Mouse (Mus musculus) midbrain, embryonic 13.5 days (tissue): ENCODE measurements at regions not wholly inside any gene's neighbourhood (a gene's known extent, or its start where the extent isn't known, plus 50 kb on each side); places are given as distances from the start of the nearest gene placed in this dataset.

Source experiments
- ATAC-seq: fragments of 200-750 bp; cut with Nextera tagmentation; 2 replicates; pipeline ENCODE4 v1.8.0; 2017; ENCODE audit warnings: mild to moderate bottlenecking, moderate TSS enrichment, moderate library complexity
- H3K27ac ChIP-seq: fragments of 300-500 bp; sonication (generic); 2 replicates; pipeline ENCODE4 v1.5.1; 2015; ENCODE audit warnings: inconsistent platforms, mild to moderate bottlenecking, moderate library complexity
- H3K27me3 ChIP-seq: fragments of 300-500 bp; sonication (generic); 2 replicates; pipeline ENCODE4 v1.6.1; 2015; ENCODE audit warnings: mild to moderate bottlenecking, inconsistent platforms
- H3K36me3 ChIP-seq: fragments of 300-500 bp; sonication (generic); 2 replicates; pipeline ENCODE4 v1.6.1; 2015; ENCODE audit warnings: mild to moderate bottlenecking, inconsistent platforms
- H3K4me1 ChIP-seq: fragments of 300-500 bp; sonication (generic); replicated peaks from 2 replicates; pipeline ENCODE4 v1.6.1; 2015; ENCODE audit warnings: inconsistent platforms
- H3K4me2 ChIP-seq: fragments of 300-500 bp; sonication (generic); replicated peaks from 2 replicates; pipeline ENCODE4 v1.6.1; 2015; ENCODE audit warnings: moderate library complexity, mild to moderate bottlenecking, inconsistent platforms
- H3K4me3 ChIP-seq: fragments of 300-500 bp; sonication (generic); replicated peaks from 2 replicates; pipeline ENCODE4 v1.5.1; 2015; ENCODE audit warnings: mild to moderate bottlenecking, inconsistent platforms
- H3K9ac ChIP-seq: fragments of 300-500 bp; sonication (generic); replicated peaks from 2 replicates; pipeline ENCODE4 v1.6.1; 2015; ENCODE audit warnings: mild to moderate bottlenecking, inconsistent platforms
- H3K9me3 ChIP-seq: fragments of 300-500 bp; sonication (generic); 2 replicates; pipeline ENCODE4 v1.6.1; 2016; ENCODE audit warnings: mild to moderate bottlenecking, inconsistent platforms
- WGBS: fragments of 180-500 bp; shearing (Covaris S2); methylation state at CpG from one replicate; pipeline ENCODE4 v1.1.7; 2015; 5-methylcytosine and 5-hydroxymethylcytosine counted together

GRCm38 (mm10) chr10:119065133-119065817 lies 174.6 kb downstream of the Cand1 start:
- no peak overlapping the region for H3K4me3 ChIP-seq
- no peaks in the 10 kb centered on the region for H3K9me3 ChIP-seq
- peaks cover 8% of the 10 kb centered on the region for H3K4me1 ChIP-seq
- 0 out of 2 replicates have a peak overlapping the region, but pooled peaks have one; percentile 32 for H3K9ac ChIP-seq
- no peaks in the 10 kb centered on the region for H3K27me3 ChIP-seq
- WGBS, result 42% methylated on average over 23 of the region's 23 CpGs
- H3K27ac ChIP-seq, result peak overlapping the region; percentile 54
- peak; percentile 91 for ATAC-seq
- peak overlapping the region; percentile 36 for H3K4me2 ChIP-seq
- no peaks in the 10 kb centered on the region for H3K36me3 ChIP-seq

GRCm38 (mm10) chr10:119064218-119064617 lies 175.6 kb downstream of the Cand1 start:
- Histone ChIP-seq H3K36me3 (no peaks in the 10 kb centered on the region), H3K27ac (no peak overlapping the region), H3K27me3 (no peaks in the 10 kb centered on the region), H3K4me1 (peaks cover 8% of the 10 kb centered on the region), H3K9me3 (no peaks in the 10 kb centered on the region), H3K4me2 (no peak overlapping the region), H3K4me3 (no peak overlapping the region), H3K9ac (no peak overlapping the region)
- WGBS, result 68% methylated on average over 12 of the region's 12 CpGs
- peak; percentile 29 for ATAC-seq

GRCm38 (mm10) chr10:119063209-119063699 lies 176.6 kb downstream of the Cand1 start:
- Histone ChIP-seq H3K27ac (no peak overlapping the region), H3K4me1 (peaks cover 8% of the 10 kb centered on the region), H3K36me3 (no peaks in the 10 kb centered on the region), H3K9me3 (no peaks in the 10 kb centered on the region), H3K4me3 (no peak overlapping the region), H3K4me2 (no peak overlapping the region), H3K9ac (no peak overlapping the region), H3K27me3 (no peaks in the 10 kb centered on the region)
- ATAC-seq, result no peak
- 88% methylated on average over 14 of the region's 14 CpGs for WGBS

GRCm38 (mm10) chr10:119061958-119062599 lies 177.8 kb downstream of the Cand1 start:
- Histone ChIP-seq H3K9me3 (no peaks in the 10 kb centered on the region), H3K4me1 (peaks cover 8% of the 10 kb centered on the region), H3K4me2 (no peak overlapping the region), H3K27me3 (no peaks in the 10 kb centered on the region), H3K9ac (no peak overlapping the region), H3K27ac (no peak overlapping the region), H3K4me3 (no peak overlapping the region), H3K36me3 (no peaks in the 10 kb centered on the region)
- 90% methylated on average over 13 of the region's 13 CpGs for WGBS
- no peak for ATAC-seq

- no peak for ATAC-seq
- no peak overlapping the region for H3K4me2 ChIP-seq
Observed at GRCm38 (mm10) chr10:119061349-119061850, 178.5 kb downstream of the Cand1 start.

GRCm38 (mm10) chr10:119058493-119059020 lies 181.3 kb downstream of the Cand1 start:
- no peak overlapping the region for H3K4me2 ChIP-seq
- no peak overlapping the region for H3K9ac ChIP-seq
- no peak overlapping the region for H3K4me3 ChIP-seq
- no peak overlapping the region for H3K27ac ChIP-seq
- H3K27me3 ChIP-seq, result no peaks in the 10 kb centered on the region
- no peaks in the 10 kb centered on the region for H3K9me3 ChIP-seq
- 87% methylated on average over 10 of the region's 10 CpGs for WGBS
- ATAC-seq, result no peak
- no peaks in the 10 kb centered on the region for H3K36me3 ChIP-seq
- H3K4me1 ChIP-seq, result 0 out of 2 replicates have a peak, but pooled peaks cover 3% of the 10 kb centered on the region

More at GRCm38 (mm10) chr10:119061349-119061850, 178.5 kb downstream of the Cand1 start:
- 92% methylated on average over 8 of the region's 8 CpGs for WGBS
- no peaks in the 10 kb centered on the region for H3K36me3 ChIP-seq
- no peaks in the 10 kb centered on the region for H3K27me3 ChIP-seq
- H3K4me3 ChIP-seq, result no peak overlapping the region
- H3K27ac ChIP-seq, result no peak overlapping the region
- no peaks in the 10 kb centered on the region for H3K9me3 ChIP-seq
- H3K9ac ChIP-seq, result no peak overlapping the region
- peaks cover 8% of the 10 kb centered on the region for H3K4me1 ChIP-seq

GRCm38 (mm10) chr10:119055199-119055785 lies 184.6 kb downstream of the Cand1 start:
- Histone ChIP-seq H3K27ac (no peak overlapping the region), H3K9me3 (no peaks in the 10 kb centered on the region), H3K4me2 (no peak overlapping the region), H3K36me3 (no peaks in the 10 kb centered on the region), H3K27me3 (no peaks in the 10 kb centered on the region), H3K9ac (no peak overlapping the region), H3K4me3 (no peak overlapping the region), H3K4me1 (0 out of 2 replicates have a peak, but pooled peaks cover 7% of the 10 kb centered on the region)
- 73% methylated on average over 13 of the region's 13 CpGs for WGBS
- ATAC-seq, result no peak

- Histone ChIP-seq H3K9ac (no peak overlapping the region), H3K4me3 (no peak overlapping the region), H3K27ac (no peak overlapping the region), H3K9me3 (no peaks in the 10 kb centered on the region), H3K36me3 (no peaks in the 10 kb centered on the region), H3K4me2 (no peak overlapping the region), H3K27me3 (no peaks in the 10 kb centered on the region), H3K4me1 (0 out of 2 replicates have a peak, but pooled peaks cover 7% of the 10 kb centered on the region)
- no peak for ATAC-seq
- 90% methylated on average over 22 of the region's 22 CpGs for WGBS
Observed at GRCm38 (mm10) chr10:119054191-119055175, 184.5 kb upstream of the Dyrk2 start.

- no peak overlapping the region for H3K4me3 ChIP-seq
- no peaks in the 10 kb centered on the region for H3K36me3 ChIP-seq
- H3K27me3 ChIP-seq, result no peaks in the 10 kb centered on the region
- 88% methylated on average over 1 of the region's 1 CpGs for WGBS
- H3K27ac ChIP-seq, result no peak overlapping the region
- 0 out of 2 replicates have a peak, but pooled peaks cover 7% of the 10 kb centered on the region for H3K4me1 ChIP-seq
- H3K4me2 ChIP-seq, result no peak overlapping the region
- H3K9ac ChIP-seq, result no peak overlapping the region
- ATAC-seq, result no peak
- H3K9me3 ChIP-seq, result no peaks in the 10 kb centered on the region
Observed at GRCm38 (mm10) chr10:119052441-119053041, 182.5 kb upstream of the Dyrk2 start.

- H3K27me3 ChIP-seq, result no peaks in the 10 kb centered on the region
- no peak overlapping the region for H3K4me3 ChIP-seq
- no peak overlapping the region for H3K27ac ChIP-seq
- ATAC-seq, result no peak
- 56% methylated on average over 2 of the region's 2 CpGs for WGBS
- H3K36me3 ChIP-seq, result no peaks in the 10 kb centered on the region
- H3K4me1 ChIP-seq, result 0 out of 2 replicates have a peak, but pooled peaks cover 7% of the 10 kb centered on the region
- no peaks in the 10 kb centered on the region for H3K9me3 ChIP-seq
- no peak overlapping the region for H3K4me2 ChIP-seq
- no peak overlapping the region for H3K9ac ChIP-seq
Observed at GRCm38 (mm10) chr10:119051598-119051997, 181.6 kb upstream of the Dyrk2 start.
